Mouse (Mus musculus): ENCODE measurements around the gene Cpped1.

Gene Cpped1

DNA sequence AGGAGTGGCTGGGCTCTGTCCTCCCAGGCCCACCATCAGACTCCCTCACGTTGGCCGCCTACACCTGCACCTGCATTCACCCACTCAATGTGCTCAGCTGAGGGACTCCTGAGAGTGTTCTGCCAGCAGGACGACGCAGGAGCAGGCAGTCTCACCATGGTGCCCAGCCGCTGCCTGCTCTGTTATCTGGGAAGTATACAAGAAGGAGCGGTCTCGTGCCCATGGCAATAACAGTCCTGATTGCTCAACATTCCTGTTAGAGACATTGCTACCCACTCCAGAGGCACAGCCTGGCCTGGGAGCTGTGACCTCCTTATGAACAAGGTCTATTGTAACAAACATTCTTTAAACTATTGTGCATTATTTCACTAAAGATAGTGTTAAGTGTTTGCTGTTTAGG lies 151.3 kb downstream of the Cpped1 start:
- peak; percentile 70 for DNase-seq

DNA sequence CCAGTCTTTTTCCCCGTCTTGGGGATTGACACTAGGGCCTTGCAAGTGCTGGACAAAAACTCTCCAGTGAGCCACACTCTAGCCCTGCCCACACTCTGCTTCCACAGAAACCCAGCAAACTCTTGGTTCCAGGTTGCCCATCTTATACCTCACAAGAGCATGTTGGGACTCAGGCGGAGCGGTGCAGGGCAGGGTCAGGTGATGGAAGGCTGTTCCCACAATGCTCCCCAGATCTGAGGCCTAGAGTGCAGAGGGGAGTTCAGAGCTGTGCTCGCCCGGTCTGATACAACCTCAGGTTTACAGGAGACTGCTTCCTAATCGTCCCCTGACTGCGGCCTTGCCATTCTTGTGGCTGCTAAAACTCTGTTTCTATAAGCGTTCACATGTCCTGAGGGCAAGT lies 151.8 kb downstream of the Cpped1 start:
- DNase-seq = no peak

DNA sequence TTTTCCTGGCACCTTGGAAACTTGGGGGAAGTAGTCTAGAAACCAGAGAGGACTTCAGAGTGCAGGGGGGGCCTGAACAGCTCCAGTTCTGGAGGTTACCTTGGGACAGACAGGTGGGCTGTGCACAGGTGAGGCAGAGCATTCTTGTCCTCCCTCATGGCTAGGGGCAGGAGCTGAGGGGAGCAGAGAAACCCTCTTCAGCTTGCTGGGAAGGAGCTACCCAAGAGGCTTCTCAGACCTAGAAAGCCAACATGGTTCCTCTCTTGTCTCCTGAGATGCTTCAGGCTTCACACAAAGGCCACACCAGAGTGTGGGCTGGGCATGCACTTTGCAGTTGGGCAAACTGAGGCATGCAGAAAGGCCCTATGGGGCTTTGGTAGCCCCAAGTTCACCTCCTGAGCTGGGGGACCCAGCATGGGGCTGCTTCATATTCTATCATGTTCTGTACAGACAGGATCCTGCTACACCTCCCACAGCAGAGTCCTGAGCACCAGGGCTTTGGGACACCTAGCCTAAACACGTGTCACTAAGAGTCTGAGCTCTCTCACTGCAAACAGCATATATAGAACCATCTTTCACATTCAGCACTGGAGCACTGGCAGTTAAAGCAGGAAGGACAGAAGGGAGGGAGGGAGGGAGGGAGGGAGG lies 152.5 kb downstream of the Cpped1 start:
- no peak for DNase-seq

DNA sequence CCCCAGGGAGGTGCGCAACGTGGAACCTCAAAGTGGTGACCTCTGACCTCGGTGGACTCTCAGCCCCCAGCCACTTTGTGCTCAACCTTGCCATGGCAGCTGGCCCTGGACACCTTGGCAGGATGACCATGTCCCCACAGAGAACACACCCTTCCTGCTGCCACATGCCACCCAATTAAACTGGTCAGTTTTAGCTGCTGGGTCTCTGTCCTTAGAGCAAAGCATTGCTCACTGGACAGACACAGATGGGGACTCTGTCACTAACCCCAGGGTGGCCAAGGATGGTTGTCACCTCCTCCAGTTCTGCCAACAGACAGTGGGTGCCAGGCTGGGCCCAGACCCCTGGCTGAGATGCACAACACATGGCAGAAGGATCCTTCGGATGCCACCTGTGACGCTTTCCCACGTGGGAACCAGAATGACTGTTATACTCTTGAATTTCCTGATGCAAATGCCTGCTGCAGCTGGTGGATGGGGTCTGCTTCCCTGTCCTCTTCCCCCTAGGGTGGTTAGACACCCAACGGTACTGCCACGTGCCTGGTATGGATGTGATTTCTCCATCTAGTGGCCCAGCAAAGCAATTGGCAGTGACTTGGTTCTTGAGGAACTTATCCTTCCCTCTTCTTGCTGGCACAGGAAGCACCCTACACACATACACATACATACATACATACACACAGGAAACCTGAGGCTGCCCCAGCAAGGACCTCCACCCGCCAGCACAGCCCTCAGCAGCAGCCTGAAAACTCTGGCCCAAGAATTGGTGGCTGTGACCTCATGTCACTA lies 153.8 kb downstream of the Cpped1 start:
- DNase-seq = no peak

DNA sequence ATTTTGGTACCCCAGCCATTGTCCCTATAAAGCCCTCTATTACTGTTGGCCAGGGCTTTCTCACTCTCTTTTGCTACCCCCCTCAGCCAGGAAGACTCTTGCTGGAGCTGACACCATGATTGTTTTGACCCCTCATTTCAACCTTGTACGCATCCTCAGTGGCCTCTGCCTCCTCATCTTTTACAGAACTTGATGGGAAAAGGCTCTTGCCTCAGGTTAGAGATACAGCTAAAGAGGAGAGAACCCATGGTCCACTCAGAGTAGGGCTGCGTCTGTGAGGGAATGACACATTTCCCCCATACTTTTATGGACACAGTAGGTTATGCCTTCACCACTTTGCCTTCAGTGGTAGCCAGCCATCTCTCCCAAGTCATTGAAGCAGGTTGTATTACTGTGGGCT lies 155.1 kb downstream of the Cpped1 start:
- DNase-seq = no peak

Measured in lung, postnatal 36 days (tissue).